Mouse (Mus musculus) lung, embryonic 16.5 days (tissue): Measurements from ENCODE around the gene Hspbp1. TPM values are rescaled to one million over a fixed set of nuclear protein-coding genes. Genes with fewer than 3 reads are reported as not detected.

Source experiments
- ATAC-seq: fragments of 200-750 bp; cut with Nextera tagmentation; 2 replicates; pipeline ENCODE4 v1.8.0; 2017; ENCODE audit warnings: low read depth, mild to moderate bottlenecking, moderate library complexity
- H3K27ac ChIP-seq: fragments of 300-500 bp; sonication (generic); 2 replicates; pipeline ENCODE4 v1.5.1; 2014; ENCODE audit warnings: mild to moderate bottlenecking, control low read depth, low read length
- H3K27me3 ChIP-seq: fragments of 300-500 bp; sonication (generic); 2 replicates; pipeline ENCODE4 v1.6.1; 2014; ENCODE audit warnings: low read depth, low read length, mixed read lengths; ENCODE audit not compliant: control insufficient read depth, insufficient read depth
- H3K36me3 ChIP-seq: fragments of 300-500 bp; sonication (generic); 2 replicates; pipeline ENCODE4 v1.6.1; 2014; ENCODE audit warnings: low read length; ENCODE audit not compliant: control insufficient read depth, insufficient read depth
- H3K4me1 ChIP-seq: fragments of 300-500 bp; sonication (generic); replicated peaks from 2 replicates; pipeline ENCODE4 v1.6.1; 2014; ENCODE audit warnings: low read length, mixed read lengths; ENCODE audit not compliant: control insufficient read depth, insufficient read depth
- H3K4me2 ChIP-seq: fragments of 300-500 bp; sonication (generic); 2 replicates; pipeline ENCODE4 v1.6.1; 2014; ENCODE audit warnings: low read depth, low read length, control low read depth
- H3K4me3 ChIP-seq: fragments of 300-500 bp; sonication (generic); 2 replicates; pipeline ENCODE4 v1.5.1; 2014; ENCODE audit warnings: mild to moderate bottlenecking, low read length, control low read depth
- H3K9ac ChIP-seq: fragments of 300-500 bp; sonication (generic); 2 replicates; pipeline ENCODE4 v1.6.1; 2014; ENCODE audit warnings: low read length, control low read depth
- H3K9me3 ChIP-seq: fragments of 300-500 bp; sonication (generic); 2 replicates; pipeline ENCODE4 v1.6.1; 2016; ENCODE audit warnings: low read length; ENCODE audit not compliant: control insufficient read depth
- WGBS: fragments of 180-500 bp; shearing (Covaris S2); extraction: QIAGEN DNeasy Blood & Tissue Kit; methylation state at CpG from one replicate; pipeline ENCODE4 v1.1.7; 2014; 5-methylcytosine and 5-hydroxymethylcytosine counted together
- polyA plus RNA-seq: library from polyadenylated mRNA; unstranded; fragments of >200 nt; fragmentation: Nextera tagmentation; extraction: Ambion mirVana; gene quantifications from 2 replicates; pipeline ENCODE4 v1.2.1, GENCODE M21; 2015

Gene Hspbp1
- polyA plus RNA-seq, 1 experiment from 2014 or later: 90.9 TPM

GRCm38 (mm10) chr7:4652726-4653125, 32.1 kb downstream of the Hspbp1 start:
- Histone ChIP-seq H3K9me3 (no peaks in the 10 kb centered on the region), H3K4me3 (no peak overlapping the region), H3K36me3 (0 out of 2 replicates have a peak, but pooled peaks cover 3% of the 10 kb centered on the region), H3K9ac (no peak overlapping the region), H3K27ac (no peak overlapping the region), H3K4me1 (peaks cover 11% of the 10 kb centered on the region), H3K4me2 (no peak overlapping the region), H3K27me3 (no peaks in the 10 kb centered on the region)
- 80% methylated on average over 5 of the region's 5 CpGs for WGBS
- no peak for ATAC-seq

DNA sequence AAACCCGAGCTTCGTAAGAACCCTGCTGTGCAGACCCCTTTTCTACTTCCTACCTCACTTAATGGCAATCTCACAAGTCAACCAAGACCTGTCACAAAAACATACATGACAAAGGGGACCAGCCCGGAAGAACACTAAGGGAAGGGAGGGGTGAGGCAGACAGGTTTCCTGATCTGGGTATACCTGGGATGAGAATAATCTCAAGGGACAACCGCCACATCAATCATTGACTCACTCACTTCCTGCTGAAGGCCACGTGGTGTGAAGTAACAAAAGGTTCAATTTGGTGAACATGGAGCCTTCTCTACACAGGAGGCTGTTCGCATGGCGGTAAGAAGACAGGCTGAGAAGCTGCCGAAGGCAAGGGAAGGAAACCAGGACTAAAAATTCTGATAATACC, 33.3 kb downstream of the Hspbp1 start:
- 67% methylated on average over 8 of the region's 8 CpGs for WGBS
- H3K36me3 ChIP-seq: peaks cover 3% of the 10 kb centered on the region; the same call in 1 of the 2 replicates
- no peak overlapping the region for H3K4me2 ChIP-seq
- no peak overlapping the region for H3K27ac ChIP-seq
- ATAC-seq: no peak
- no peaks in the 10 kb centered on the region for H3K27me3 ChIP-seq
- no peaks in the 10 kb centered on the region for H3K9me3 ChIP-seq
- no peaks in the 10 kb centered on the region; the same call in 1 of the 2 replicates for H3K4me1 ChIP-seq
- no peak overlapping the region for H3K9ac ChIP-seq
- H3K4me3 ChIP-seq: no peak overlapping the region

DNA sequence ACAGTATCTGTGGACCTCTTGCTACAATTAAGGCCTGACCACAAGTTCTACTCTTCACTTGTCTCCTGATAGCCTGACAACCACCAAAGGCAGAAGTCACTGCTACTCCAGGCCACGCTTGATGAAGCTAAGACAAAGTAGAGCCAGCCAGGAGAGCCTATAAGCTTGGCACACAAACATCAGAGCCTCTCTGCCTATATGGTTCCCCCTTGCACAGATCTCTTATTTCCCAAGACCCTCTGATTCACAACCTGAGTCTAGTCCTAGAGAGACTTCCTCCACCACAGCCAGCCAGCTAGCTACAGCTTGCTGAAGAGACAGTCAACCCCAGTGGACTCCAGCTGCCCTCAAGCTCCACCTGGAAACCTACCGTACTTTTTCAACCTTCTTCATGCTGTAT, 36.9 kb downstream of the Hspbp1 start:
- no peak for ATAC-seq

GRCm38 (mm10) chr7:4647291-4647690, 37.6 kb downstream of the Hspbp1 start:
- 41% methylated on average over 6 of the region's 6 CpGs for WGBS
- Histone ChIP-seq H3K27me3 (no peaks in the 10 kb centered on the region), H3K9ac (no peak overlapping the region), H3K4me1 (no peaks in the 10 kb centered on the region), H3K36me3 (peaks cover 22% of the 10 kb centered on the region), H3K9me3 (no peaks in the 10 kb centered on the region), H3K4me3 (no peak overlapping the region), H3K27ac (no peak overlapping the region), H3K4me2 (no peak overlapping the region)
- ATAC-seq: no peak

More for the DNA sequence above, 36.9 kb downstream of the Hspbp1 start:
- no peaks in the 10 kb centered on the region for H3K9me3 ChIP-seq
- peaks cover 16% of the 10 kb centered on the region for H3K36me3 ChIP-seq
- H3K4me3 ChIP-seq: no peak overlapping the region
- H3K9ac ChIP-seq: no peak overlapping the region
- no peak overlapping the region for H3K27ac ChIP-seq
- H3K27me3 ChIP-seq: no peaks in the 10 kb centered on the region
- H3K4me2 ChIP-seq: no peak overlapping the region
- WGBS: 76% methylated on average over 2 of the region's 2 CpGs
- no peaks in the 10 kb centered on the region for H3K4me1 ChIP-seq

DNA sequence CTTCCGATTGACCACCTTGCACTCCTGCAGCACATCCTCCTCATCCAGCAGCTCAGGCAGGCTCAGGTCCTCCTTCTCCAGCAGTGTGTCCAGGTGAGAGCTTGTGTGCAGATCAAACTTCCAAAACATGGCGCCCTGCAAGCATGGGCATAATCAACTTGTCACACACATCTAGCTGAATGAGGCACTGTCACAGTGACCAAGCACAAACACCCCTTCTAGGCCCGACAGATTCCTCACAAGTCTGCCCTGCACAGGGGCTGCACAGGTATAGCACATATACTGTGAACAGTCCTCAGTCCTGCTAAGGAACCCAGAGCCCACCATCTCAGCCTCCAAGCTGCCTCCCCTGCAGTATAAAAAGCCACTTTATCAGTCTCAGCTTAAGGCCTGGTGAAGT, 38.1 kb downstream of the Hspbp1 start:
- no peak for ATAC-seq
- H3K9me3 ChIP-seq: no peaks in the 10 kb centered on the region
- WGBS: 75% methylated on average over 3 of the region's 3 CpGs
- H3K27ac ChIP-seq: no peak overlapping the region
- H3K4me1 ChIP-seq: no peaks in the 10 kb centered on the region
- no peak overlapping the region for H3K9ac ChIP-seq
- H3K4me3 ChIP-seq: no peak overlapping the region
- H3K27me3 ChIP-seq: no peaks in the 10 kb centered on the region
- H3K36me3 ChIP-seq: peaks cover 27% of the 10 kb centered on the region
- no peak overlapping the region for H3K4me2 ChIP-seq

GRCm38 (mm10) chr7:4643225-4643624, 41.6 kb downstream of the Hspbp1 start:
- Histone ChIP-seq H3K27ac (no peak overlapping the region), H3K27me3 (no peaks in the 10 kb centered on the region), H3K36me3 (peaks cover 52% of the 10 kb centered on the region), H3K4me1 (no peaks in the 10 kb centered on the region), H3K4me3 (no peak overlapping the region), H3K9me3 (no peaks in the 10 kb centered on the region), H3K9ac (no peak overlapping the region), H3K4me2 (no peak overlapping the region)
- no peak for ATAC-seq
- 92% methylated on average over 6 of the region's 6 CpGs for WGBS

DNA sequence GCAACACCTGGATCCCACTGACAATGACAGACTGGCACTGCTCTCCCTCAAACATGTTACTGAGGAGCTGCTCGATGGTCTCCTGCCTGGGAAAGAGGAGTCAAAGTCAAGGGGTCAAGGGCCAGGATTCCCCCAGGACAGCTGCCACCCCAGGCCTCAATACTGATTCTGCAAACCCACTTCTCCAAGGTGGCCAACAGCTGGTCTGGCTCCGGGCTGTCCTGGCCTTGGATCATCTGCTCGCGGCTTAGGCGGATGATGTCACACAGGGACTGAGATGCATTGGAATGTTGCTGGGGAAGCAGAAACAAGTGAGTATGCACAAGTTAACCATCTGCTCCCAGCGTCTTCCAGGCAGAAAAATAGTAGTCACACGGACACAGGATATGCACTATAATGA, 42.9 kb downstream of the Hspbp1 start:
- ATAC-seq: no peak
- Histone ChIP-seq H3K9me3 (no peaks in the 10 kb centered on the region), H3K4me1 (no peaks in the 10 kb centered on the region), H3K4me3 (no peak overlapping the region), H3K27me3 (no peaks in the 10 kb centered on the region), H3K27ac (no peak overlapping the region), H3K9ac (no peak overlapping the region), H3K4me2 (no peak overlapping the region), H3K36me3 (peaks cover 59% of the 10 kb centered on the region)
- WGBS: 80% methylated on average over 7 of the region's 7 CpGs

DNA sequence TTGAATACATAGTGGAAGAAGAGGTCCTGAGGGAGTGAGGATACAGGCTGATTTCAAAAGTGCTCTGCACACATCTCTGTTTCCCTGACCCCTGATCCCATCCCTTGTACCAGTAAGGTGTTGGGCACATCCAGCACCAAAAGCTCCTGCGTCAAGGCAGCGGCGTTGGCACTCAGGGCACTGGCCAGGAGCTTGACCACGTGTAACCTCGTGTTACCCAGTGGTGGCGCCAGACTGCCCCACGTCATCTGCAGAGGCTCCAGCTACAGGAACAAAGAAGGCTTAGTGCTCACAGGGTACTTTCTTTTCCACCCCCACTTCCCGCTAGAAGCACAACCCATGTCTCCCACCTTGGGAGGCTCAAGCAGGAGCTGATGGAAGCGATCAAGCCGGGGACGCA, 43.7 kb downstream of the Hspbp1 start:
- no peak overlapping the region for H3K27ac ChIP-seq
- ATAC-seq: no peak
- H3K4me1 ChIP-seq: no peaks in the 10 kb centered on the region
- no peak overlapping the region for H3K9ac ChIP-seq
- H3K4me3 ChIP-seq: no peak overlapping the region
- H3K36me3 ChIP-seq: peaks cover 63% of the 10 kb centered on the region
- H3K27me3 ChIP-seq: no peaks in the 10 kb centered on the region
- WGBS: 81% methylated on average over 11 of the region's 11 CpGs
- no peaks in the 10 kb centered on the region for H3K9me3 ChIP-seq
- H3K4me2 ChIP-seq: no peak overlapping the region

DNA sequence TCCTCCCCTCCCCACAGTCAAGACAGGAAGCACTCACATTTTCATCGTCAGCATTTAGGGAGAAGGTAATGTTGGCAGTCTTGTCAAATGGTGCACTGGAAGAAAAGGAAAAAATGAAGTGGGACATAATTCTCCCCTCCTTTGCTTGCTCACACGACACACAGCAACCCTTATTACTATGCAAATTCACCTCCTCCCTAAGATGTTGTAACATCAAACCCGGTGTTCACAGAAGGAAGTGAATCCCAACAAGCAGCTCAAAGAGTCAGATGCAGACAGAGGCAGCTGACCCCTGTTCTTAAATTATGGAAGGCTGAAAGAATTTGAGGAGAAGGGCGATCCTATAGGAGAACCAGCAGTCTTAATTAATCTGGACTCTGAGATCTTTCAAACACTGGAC, 48.7 kb downstream of the Hspbp1 start:
- no peak overlapping the region for H3K4me3 ChIP-seq
- no peak overlapping the region for H3K9ac ChIP-seq
- 78% methylated on average over 4 of the region's 4 CpGs for WGBS
- no peaks in the 10 kb centered on the region for H3K9me3 ChIP-seq
- H3K36me3 ChIP-seq: peaks cover 67% of the 10 kb centered on the region
- no peaks in the 10 kb centered on the region for H3K4me1 ChIP-seq
- H3K27me3 ChIP-seq: no peaks in the 10 kb centered on the region
- H3K27ac ChIP-seq: no peak overlapping the region
- no peak overlapping the region for H3K4me2 ChIP-seq
- ATAC-seq: no peak

DNA sequence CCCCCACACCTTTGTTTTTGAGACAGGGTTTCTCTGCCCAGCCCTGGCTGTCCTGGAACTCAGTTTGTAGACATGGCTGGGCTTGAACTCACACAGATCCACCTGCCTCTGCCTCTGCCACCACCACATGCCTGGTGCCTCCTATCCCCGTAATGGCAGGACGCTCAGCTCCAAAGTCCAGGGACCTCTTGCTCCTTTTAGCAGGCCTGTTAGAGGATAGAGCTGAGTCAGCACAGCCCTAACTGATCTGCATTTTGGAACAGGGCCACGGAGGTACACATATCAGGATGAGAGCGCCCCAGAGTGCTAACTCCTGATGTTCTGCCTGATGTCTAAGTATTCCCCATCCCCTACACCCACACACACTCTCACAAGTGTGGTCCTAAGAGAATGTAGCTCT, 53.8 kb downstream of the Hspbp1 start, which contains the start of gene Tmem86b:
TSS of gene Tmem86b (minus strand) at position 392 of the 400 bp plus-strand sequence.
- H3K4me2 ChIP-seq: no peak within 1 kb of the TSS
- WGBS: 80% methylated on average over 4 of the region's 4 CpGs
- ATAC-seq: no peak
- no peak within 1 kb of the TSS for H3K27ac ChIP-seq
- H3K27me3 ChIP-seq: no peaks in the 10 kb centered on the region
- H3K9ac ChIP-seq: no peak within 1 kb of the TSS
- H3K36me3 ChIP-seq: peaks cover 45% of the 10 kb centered on the region
- no peaks in the 10 kb centered on the region for H3K9me3 ChIP-seq
- H3K4me1 ChIP-seq: no peaks in the 10 kb centered on the region
- H3K4me3 ChIP-seq: no peak within 1 kb of the TSS
